Mouse (Mus musculus): ENCODE measurements around the gene Rex1bd. TPM values are rescaled to one million over a fixed set of nuclear protein-coding genes. Genes with fewer than 3 reads are reported as not detected.

Rex1bd gene
- polyA plus RNA-seq, 1 experiment from 2014 or later: 126 TPM

- ATAC-seq (replicated peaks; ENCODE audit: insufficient number of reproducible peaks, low FRiP score, low TSS enrichment, low read depth) (no peak), DNase-seq (ENCODE audit: low spot score) (no peak)
- Histone ChIP-seq H3K27ac (replicated peaks; ENCODE audit: low read depth, low read length) (no peak overlapping the region), H3K27me3 (ENCODE audit: control insufficient read depth, insufficient read depth, low read length) (no peaks in the 10 kb centered on the region), H3K36me3 (replicated peaks; ENCODE audit: control insufficient read depth, insufficient read depth, low read depth, low read length) (no peaks in the 10 kb centered on the region), H3K4me3 (ENCODE audit: low read depth, low read length) (no peak overlapping the region), H3K4me2 (ENCODE audit: low read depth, low read length) (no peak overlapping the region), H3K9me3 (replicated peaks; ENCODE audit: control insufficient read depth, low read length) (no peaks in the 10 kb centered on the region), H3K9ac (replicated peaks; ENCODE audit: low read length) (no peak overlapping the region), H3K4me1 (ENCODE audit: control insufficient read depth, insufficient read depth, low read length) (no peaks in the 10 kb centered on the region)
- WGBS: 84% methylated on average over 9 of the region's 9 CpGs
These were observed 45.9 kb downstream of the Rex1bd start for GRCm38 (mm10) chr8:70460606-70461005.

GRCm38 (mm10) chr8:70460199-70460598 is 46.4 kb downstream of the Rex1bd start:
- no peak for ATAC-seq (replicated peaks; ENCODE audit: insufficient number of reproducible peaks, low FRiP score, low TSS enrichment, low read depth)
- DNase-seq (ENCODE audit: low spot score): no peak
- Histone ChIP-seq H3K4me1 (ENCODE audit: control insufficient read depth, insufficient read depth, low read length) (no peaks in the 10 kb centered on the region), H3K36me3 (replicated peaks; ENCODE audit: control insufficient read depth, insufficient read depth, low read depth, low read length) (no peaks in the 10 kb centered on the region), H3K4me3 (ENCODE audit: low read depth, low read length) (no peak overlapping the region), H3K9me3 (replicated peaks; ENCODE audit: control insufficient read depth, low read length) (no peaks in the 10 kb centered on the region), H3K4me2 (ENCODE audit: low read depth, low read length) (no peak overlapping the region), H3K27me3 (ENCODE audit: control insufficient read depth, insufficient read depth, low read length) (no peaks in the 10 kb centered on the region), H3K27ac (replicated peaks; ENCODE audit: low read depth, low read length) (no peak overlapping the region), H3K9ac (replicated peaks; ENCODE audit: low read length) (no peak overlapping the region)
- WGBS: 92% methylated on average over 5 of the region's 5 CpGs

- no peaks in the 10 kb centered on the region for H3K27me3 ChIP-seq (ENCODE audit: control insufficient read depth, insufficient read depth, low read length)
- ATAC-seq (replicated peaks; ENCODE audit: insufficient number of reproducible peaks, low FRiP score, low TSS enrichment, low read depth) (no peak), DNase-seq (ENCODE audit: low spot score) (no peak)
- no peaks in the 10 kb centered on the region for H3K36me3 ChIP-seq (replicated peaks; ENCODE audit: control insufficient read depth, insufficient read depth, low read depth, low read length)
- WGBS: 94% methylated on average over 2 of the region's 2 CpGs
- no peak overlapping the region for H3K27ac ChIP-seq (replicated peaks; ENCODE audit: low read depth, low read length)
- H3K4me2 ChIP-seq (ENCODE audit: low read depth, low read length): no peak overlapping the region
- H3K9ac ChIP-seq (replicated peaks; ENCODE audit: low read length): no peak overlapping the region
- H3K4me1 ChIP-seq (ENCODE audit: control insufficient read depth, insufficient read depth, low read length): no peaks in the 10 kb centered on the region
- no peaks in the 10 kb centered on the region for H3K9me3 ChIP-seq (replicated peaks; ENCODE audit: control insufficient read depth, low read length)
- H3K4me3 ChIP-seq (ENCODE audit: low read depth, low read length): no peak overlapping the region
These were observed 46.9 kb downstream of the Rex1bd start for GRCm38 (mm10) chr8:70459636-70460035.

GRCm38 (mm10) chr8:70458462-70458861 is 48.1 kb downstream of the Rex1bd start:
- H3K9ac ChIP-seq (replicated peaks; ENCODE audit: low read length): no peak overlapping the region
- H3K27me3 ChIP-seq (ENCODE audit: control insufficient read depth, insufficient read depth, low read length): no peaks in the 10 kb centered on the region
- no peak overlapping the region for H3K4me3 ChIP-seq (ENCODE audit: low read depth, low read length)
- no peaks in the 10 kb centered on the region for H3K36me3 ChIP-seq (replicated peaks; ENCODE audit: control insufficient read depth, insufficient read depth, low read depth, low read length)
- no peak for DNase-seq (ENCODE audit: low spot score)
- no peak overlapping the region for H3K27ac ChIP-seq (replicated peaks; ENCODE audit: low read depth, low read length)
- 91% methylated on average over 3 of the region's 3 CpGs for WGBS
- ATAC-seq (replicated peaks; ENCODE audit: insufficient number of reproducible peaks, low FRiP score, low TSS enrichment, low read depth): no peak
- no peak overlapping the region for H3K4me2 ChIP-seq (ENCODE audit: low read depth, low read length)
- H3K9me3 ChIP-seq (replicated peaks; ENCODE audit: control insufficient read depth, low read length): no peaks in the 10 kb centered on the region
- H3K4me1 ChIP-seq (ENCODE audit: control insufficient read depth, insufficient read depth, low read length): no peaks in the 10 kb centered on the region

GRCm38 (mm10) chr8:70457882-70458281 is 48.7 kb downstream of the Rex1bd start:
- WGBS: 86% methylated on average over 6 of the region's 6 CpGs
- no peaks in the 10 kb centered on the region for H3K27me3 ChIP-seq (ENCODE audit: control insufficient read depth, insufficient read depth, low read length)

GRCm38 (mm10) chr8:70456996-70457395 is 49.6 kb downstream of the Rex1bd start:
- H3K9ac ChIP-seq (replicated peaks; ENCODE audit: low read length): no peak overlapping the region
- DNase-seq (ENCODE audit: low spot score): no peak
- no peaks in the 10 kb centered on the region for H3K9me3 ChIP-seq (replicated peaks; ENCODE audit: control insufficient read depth, low read length)
- H3K4me1 ChIP-seq (ENCODE audit: control insufficient read depth, insufficient read depth, low read length): no peaks in the 10 kb centered on the region
- ATAC-seq (replicated peaks; ENCODE audit: insufficient number of reproducible peaks, low FRiP score, low TSS enrichment, low read depth): no peak
- no peak overlapping the region for H3K4me3 ChIP-seq (ENCODE audit: low read depth, low read length)
- no peaks in the 10 kb centered on the region for H3K27me3 ChIP-seq (ENCODE audit: control insufficient read depth, insufficient read depth, low read length)
- no peak overlapping the region for H3K4me2 ChIP-seq (ENCODE audit: low read depth, low read length)
- H3K36me3 ChIP-seq (replicated peaks; ENCODE audit: control insufficient read depth, insufficient read depth, low read depth, low read length): no peaks in the 10 kb centered on the region; the same call in 1 of the 2 replicates
- 100% methylated on average over 1 of the region's 1 CpGs for WGBS
- no peak overlapping the region for H3K27ac ChIP-seq (replicated peaks; ENCODE audit: low read depth, low read length)

More at GRCm38 (mm10) chr8:70457882-70458281, 48.7 kb downstream of the Rex1bd start:
- Histone ChIP-seq H3K9ac (replicated peaks; ENCODE audit: low read length) (no peak overlapping the region), H3K4me2 (ENCODE audit: low read depth, low read length) (no peak overlapping the region), H3K9me3 (replicated peaks; ENCODE audit: control insufficient read depth, low read length) (no peaks in the 10 kb centered on the region), H3K4me1 (ENCODE audit: control insufficient read depth, insufficient read depth, low read length) (no peaks in the 10 kb centered on the region), H3K27ac (replicated peaks; ENCODE audit: low read depth, low read length) (no peak overlapping the region), H3K36me3 (replicated peaks; ENCODE audit: control insufficient read depth, insufficient read depth, low read depth, low read length) (no peaks in the 10 kb centered on the region), H3K4me3 (ENCODE audit: low read depth, low read length) (no peak overlapping the region)
- no peak for ATAC-seq (replicated peaks; ENCODE audit: insufficient number of reproducible peaks, low FRiP score, low TSS enrichment, low read depth)
- DNase-seq (ENCODE audit: low spot score): no peak

Other genes with a start within 250 kb of the Rex1bd start
- 48.9 and 52.9 TPM in 2 replicates for gene Homer3, start 223.9 kb downstream of the Rex1bd start, polyA plus RNA-seq (2014; fragmentation: Nextera tagmentation; extraction: Ambion mirVana)
- gene Ddx49, start 204.3 kb downstream of the Rex1bd start, polyA plus RNA-seq (2014; fragmentation: Nextera tagmentation; extraction: Ambion mirVana): 51.4 and 52.5 TPM in 2 replicates
- 220 and 271 TPM in 2 replicates for gene Cope, start 204.2 kb downstream of the Rex1bd start, polyA plus RNA-seq (2014; fragmentation: Nextera tagmentation; extraction: Ambion mirVana)
- gene Cers1, start 191.0 kb downstream of the Rex1bd start, polyA plus RNA-seq (2014; fragmentation: Nextera tagmentation; extraction: Ambion mirVana): 3.9 and 4.0 TPM in 2 replicates
- 0.22 and 3.1 TPM in 2 replicates for gene Gdf1, start 176.9 kb downstream of the Rex1bd start, polyA plus RNA-seq (2014; fragmentation: Nextera tagmentation; extraction: Ambion mirVana)
- gene Upf1, start 153.5 kb downstream of the Rex1bd start, polyA plus RNA-seq (2014; fragmentation: Nextera tagmentation; extraction: Ambion mirVana): 20.4 and 21.0 TPM in 2 replicates
- 0.17 TPM in 1 of 2 replicates, not detected in the other for gene Comp, start 133.2 kb downstream of the Rex1bd start, polyA plus RNA-seq (2014; fragmentation: Nextera tagmentation; extraction: Ambion mirVana)
- 10.2 and 11.8 TPM in 2 replicates for gene Crtc1, start 67.2 kb downstream of the Rex1bd start, polyA plus RNA-seq (2014; fragmentation: Nextera tagmentation; extraction: Ambion mirVana)
- 15.4 and 17.9 TPM in 2 replicates for gene Klhl26, start 29.8 kb downstream of the Rex1bd start, polyA plus RNA-seq (2014; fragmentation: Nextera tagmentation; extraction: Ambion mirVana)
- gene Tmem59l, start 19.4 kb downstream of the Rex1bd start, polyA plus RNA-seq (2014; fragmentation: Nextera tagmentation; extraction: Ambion mirVana): 25.4 and 25.7 TPM in 2 replicates
- gene Crlf1, start 13.6 kb downstream of the Rex1bd start, polyA plus RNA-seq (2014; fragmentation: Nextera tagmentation; extraction: Ambion mirVana): 63.8 and 64.7 TPM in 2 replicates
- 783 and 884 TPM in 2 replicates for gene Uba52, start 4.0 kb upstream of the Rex1bd start, polyA plus RNA-seq (2014; fragmentation: Nextera tagmentation; extraction: Ambion mirVana)
- 175 and 196 TPM in 2 replicates for gene Fkbp8, start 21.0 kb upstream of the Rex1bd start, polyA plus RNA-seq (2014; fragmentation: Nextera tagmentation; extraction: Ambion mirVana)
- gene Kxd1, start 21.2 kb upstream of the Rex1bd start, polyA plus RNA-seq (2014; fragmentation: Nextera tagmentation; extraction: Ambion mirVana): 47.4 and 49.9 TPM in 2 replicates
- gene Ell, start 32.7 kb upstream of the Rex1bd start, polyA plus RNA-seq (2014; fragmentation: Nextera tagmentation; extraction: Ambion mirVana): 15.3 and 16.1 TPM in 2 replicates
- gene Isyna1, start 87.6 kb upstream of the Rex1bd start, polyA plus RNA-seq (2014; fragmentation: Nextera tagmentation; extraction: Ambion mirVana): 79.0 and 87.9 TPM in 2 replicates
- 108 and 123 TPM in 2 replicates for gene Ssbp4, start 102.1 kb upstream of the Rex1bd start, polyA plus RNA-seq (2014; fragmentation: Nextera tagmentation; extraction: Ambion mirVana)
- gene Lrrc25, start 109.4 kb upstream of the Rex1bd start, polyA plus RNA-seq (2014; fragmentation: Nextera tagmentation; extraction: Ambion mirVana): 0.32 and 0.98 TPM in 2 replicates
- 0.20 TPM in 1 of 2 replicates, not detected in the other for gene Gdf15, start 125.7 kb upstream of the Rex1bd start, polyA plus RNA-seq (2014; fragmentation: Nextera tagmentation; extraction: Ambion mirVana)
- gene Pgpep1, start 153.6 kb upstream of the Rex1bd start, polyA plus RNA-seq (2014; fragmentation: Nextera tagmentation; extraction: Ambion mirVana): 59.8 and 71.3 TPM in 2 replicates
- 323 and 334 TPM in 2 replicates for gene Lsm4, start 166.5 kb upstream of the Rex1bd start, polyA plus RNA-seq (2014; fragmentation: Nextera tagmentation; extraction: Ambion mirVana)
- gene Jund, start 192.2 kb upstream of the Rex1bd start, polyA plus RNA-seq (2014; fragmentation: Nextera tagmentation; extraction: Ambion mirVana): 94.2 and 104 TPM in 2 replicates
- not detected in 2 replicates for gene Iqcn, start 196.7 kb upstream of the Rex1bd start, polyA plus RNA-seq (2014; fragmentation: Nextera tagmentation; extraction: Ambion mirVana)
- not detected in 2 replicates for gene Gm3336, start 211.8 kb upstream of the Rex1bd start, polyA plus RNA-seq (2014; fragmentation: Nextera tagmentation; extraction: Ambion mirVana)
- gene Pde4c, start 217.0 kb upstream of the Rex1bd start, polyA plus RNA-seq (2014; fragmentation: Nextera tagmentation; extraction: Ambion mirVana): 0.06 and 0.20 TPM in 2 replicates
- gene Rab3a, start 247.9 kb upstream of the Rex1bd start, polyA plus RNA-seq (2014; fragmentation: Nextera tagmentation; extraction: Ambion mirVana): 24.8 and 31.6 TPM in 2 replicates

Data from embryonic facial prominence, embryonic 11.5 days (tissue).